Mouse (Mus musculus) MEL (cell line): ENCODE results near the gene Zfp827. TPM values are rescaled to one million over a fixed set of nuclear protein-coding genes. Genes with fewer than 3 reads are reported as not detected.

Experiments
- DNase-seq: peaks from one replicate; pipeline ENCODE4 v3.0.0; 2011; ENCODE audit warnings: low read depth, low spot score
- H3K27ac ChIP-seq: 2 replicates; pipeline ENCODE4 v1.5.1; 2012; ENCODE audit warnings: low read depth, mild to moderate bottlenecking, control low read depth, low read length, moderate library complexity; ENCODE audit not compliant: control insufficient read depth
- H3K27me3 ChIP-seq, 2 experiments: fragments of 150-350 bp in 1 of 2; sonication (generic) in 1 of 2; 2 replicates each; pipeline ENCODE4 v1.6.1; 2012; ENCODE audit warnings: low read length in 2 of 2, mild to moderate bottlenecking in 2 of 2, improper control_type of control experiment in 1 of 2, moderate library complexity in 1 of 2; ENCODE audit not compliant: insufficient read depth in 2 of 2, control insufficient read depth in 1 of 2
- H3K36me3 ChIP-seq, 2 experiments: 2 replicates each; pipeline ENCODE4 v1.6.1; 2012 to 2014; ENCODE audit warnings: low read length in 2 of 2, improper control_type of control experiment in 1 of 2, inconsistent platforms in 1 of 2, mild to moderate bottlenecking in 1 of 2; ENCODE audit not compliant: insufficient read depth in 2 of 2, control insufficient read depth in 1 of 2
- H3K4me1 ChIP-seq, 2 experiments: fragments of 150-350 bp in 1 of 2; sonication (generic) in 1 of 2; 2 replicates each; pipeline ENCODE4 v1.6.1; 2012; ENCODE audit warnings: low read length in 2 of 2, improper control_type of control experiment in 1 of 2, mild to moderate bottlenecking in 1 of 2; ENCODE audit not compliant: insufficient read depth in 2 of 2, control insufficient read depth in 1 of 2
- H3K4me3 ChIP-seq, 2 experiments: fragments of 150-350 bp in 1 of 2; sonication (generic) in 1 of 2; 2 replicates each; pipeline ENCODE4 v1.5.1; 2012; ENCODE audit warnings: low read depth in 2 of 2, low read length in 2 of 2, mild to moderate bottlenecking in 2 of 2, moderate library complexity in 2 of 2, control low read depth in 1 of 2, improper control_type of control experiment in 1 of 2; ENCODE audit not compliant: control insufficient read depth in 1 of 2, insufficient read depth in 1 of 2
- H3K79me2 ChIP-seq: 2 replicates; pipeline ENCODE4 v1.6.1; 2012; ENCODE audit warnings: mild to moderate bottlenecking, low read length, moderate library complexity; ENCODE audit not compliant: control insufficient read depth, poor library complexity, insufficient read depth
- H3K9ac ChIP-seq: 2 replicates; pipeline ENCODE4 v1.6.1; 2012; ENCODE audit warnings: low read depth, mild to moderate bottlenecking, control low read depth, low read length, moderate library complexity; ENCODE audit not compliant: control insufficient read depth, poor library complexity, severe bottlenecking
- H3K9me3 ChIP-seq: fragments of 150-350 bp; sonication (generic); replicated peaks from 2 replicates; pipeline ENCODE4 v1.6.1; 2012; ENCODE audit warnings: mild to moderate bottlenecking, low read length, improper control_type of control experiment, moderate library complexity; ENCODE audit not compliant: insufficient read depth
- CHD1 ChIP-seq: IDR thresholded peaks from 2 replicates; pipeline ENCODE4 v1.6.1; 2012; ENCODE audit warnings: low read depth, mild to moderate bottlenecking, inconsistent platforms, low read length, improper control_type of control experiment
- CTCF ChIP-seq, 3 experiments: IDR thresholded peaks in 2 of 3; conservative IDR thresholded peaks in 1 of 3; 2 replicates each; pipeline ENCODE4 v1.5.1; 2011 to 2012; ENCODE audit warnings: low read length in 3 of 3, low read depth in 2 of 3, mild to moderate bottlenecking in 2 of 3, improper control_type of control experiment in 1 of 3, inconsistent platforms in 1 of 3, mixed read lengths in 1 of 3, moderate library complexity in 1 of 3; ENCODE audit not compliant: control insufficient read depth in 1 of 3, insufficient read depth in 1 of 3, poor library complexity in 1 of 3, severe bottlenecking in 1 of 3
- E2F4 ChIP-seq: IDR thresholded peaks from 2 replicates; pipeline ENCODE4 v1.6.1; 2011; ENCODE audit warnings: low read depth, low read length, improper control_type of control experiment, borderline replicate concordance
- ELF1 ChIP-seq: IDR thresholded peaks from 2 replicates; pipeline ENCODE4 v1.6.1; 2014; ENCODE audit warnings: low read depth, mild to moderate bottlenecking, inconsistent platforms, low read length, improper control_type of control experiment, moderate library complexity
- ETS1 ChIP-seq: IDR thresholded peaks from 2 replicates; pipeline ENCODE4 v1.6.1; 2012; ENCODE audit warnings: low read depth, mild to moderate bottlenecking, inconsistent platforms, low read length, improper control_type of control experiment, moderate library complexity
- GABPA ChIP-seq: IDR thresholded peaks from 2 replicates; pipeline ENCODE4 v1.6.1; 2012; ENCODE audit warnings: low read depth, mild to moderate bottlenecking, inconsistent platforms, low read length, improper control_type of control experiment, moderate library complexity
- GATA1 ChIP-seq: IDR thresholded peaks from 2 replicates; pipeline ENCODE4 v1.6.1; 2011; ENCODE audit warnings: low read depth, low read length, improper control_type of control experiment
- HCFC1 ChIP-seq: IDR thresholded peaks from 2 replicates; pipeline ENCODE4 v1.6.1; 2012; ENCODE audit warnings: low read depth, mild to moderate bottlenecking, inconsistent platforms, low read length, improper control_type of control experiment, moderate library complexity
- MAFK ChIP-seq: IDR thresholded peaks from 2 replicates; pipeline ENCODE4 v1.6.1; 2011; ENCODE audit warnings: low read depth, mild to moderate bottlenecking, low read length, improper control_type of control experiment, borderline replicate concordance
- MAZ ChIP-seq: IDR thresholded peaks from 2 replicates; pipeline ENCODE4 v1.6.1; 2012; ENCODE audit warnings: low read depth, mild to moderate bottlenecking, inconsistent platforms, low read length, improper control_type of control experiment
- MEF2A ChIP-seq: IDR thresholded peaks from 2 replicates; pipeline ENCODE4 v1.6.1; 2014; ENCODE audit warnings: low read depth, mild to moderate bottlenecking, inconsistent platforms, low read length, improper control_type of control experiment; ENCODE audit not compliant: poor library complexity, insufficient replicate concordance, severe bottlenecking; ENCODE audit errors: extremely low read depth
- MXI1 ChIP-seq: IDR thresholded peaks from 2 replicates; pipeline ENCODE4 v1.6.1; 2011; ENCODE audit warnings: mild to moderate bottlenecking, low read depth, low read length, improper control_type of control experiment
- MYC ChIP-seq: IDR thresholded peaks from 2 replicates; pipeline ENCODE4 v1.6.1; 2011; ENCODE audit warnings: low read depth, mild to moderate bottlenecking, low read length, improper control_type of control experiment, moderate library complexity
- NELFE ChIP-seq: IDR thresholded peaks from 2 replicates; pipeline ENCODE4 v1.6.1; 2011; ENCODE audit warnings: low read depth, low read length, improper control_type of control experiment
- NRF1 ChIP-seq: IDR thresholded peaks from 2 replicates; pipeline ENCODE4 v1.6.1; 2014; ENCODE audit warnings: low read depth, mild to moderate bottlenecking, inconsistent platforms, low read length, improper control_type of control experiment, moderate library complexity; ENCODE audit not compliant: poor library complexity, insufficient read depth, severe bottlenecking
- POLR2AphosphoS5 ChIP-seq: IDR thresholded peaks from 2 replicates; pipeline ENCODE4 v1.6.1; 2012; ENCODE audit warnings: low read depth, borderline replicate concordance, mild to moderate bottlenecking, inconsistent platforms, low read length, moderate library complexity, mixed read lengths
- RAD21 ChIP-seq: IDR thresholded peaks from 2 replicates; pipeline ENCODE4 v1.6.1; 2011; ENCODE audit warnings: mild to moderate bottlenecking, low read depth, low read length, improper control_type of control experiment
- RCOR1 ChIP-seq: IDR thresholded peaks from 2 replicates; pipeline ENCODE4 v1.6.1; 2012; ENCODE audit warnings: low read depth, mild to moderate bottlenecking, inconsistent platforms, low read length, improper control_type of control experiment
- SMC3 ChIP-seq: IDR thresholded peaks from 2 replicates; pipeline ENCODE4 v1.6.1; 2011; ENCODE audit warnings: low read depth, low read length, improper control_type of control experiment
- TAL1 ChIP-seq: IDR thresholded peaks from 2 replicates; pipeline ENCODE4 v1.6.1; 2012; ENCODE audit warnings: mild to moderate bottlenecking, inconsistent platforms, low read length, moderate library complexity, mixed read lengths
- TCF12 ChIP-seq: IDR thresholded peaks from 2 replicates; pipeline ENCODE4 v1.6.1; 2014; ENCODE audit warnings: low read depth, mild to moderate bottlenecking, inconsistent platforms, low read length, improper control_type of control experiment, moderate library complexity
- USF1 ChIP-seq: IDR thresholded peaks from 2 replicates; pipeline ENCODE4 v1.6.1; 2014; ENCODE audit warnings: low read depth, mild to moderate bottlenecking, inconsistent platforms, low read length, improper control_type of control experiment, moderate library complexity
- ZKSCAN1 ChIP-seq: IDR thresholded peaks from 2 replicates; pipeline ENCODE4 v1.6.1; 2012; ENCODE audit warnings: low read depth, mild to moderate bottlenecking, inconsistent platforms, low read length, improper control_type of control experiment, moderate library complexity
- ZNF384 ChIP-seq: IDR thresholded peaks from 2 replicates; pipeline ENCODE4 v1.6.1; 2012; ENCODE audit warnings: low read depth, mild to moderate bottlenecking, inconsistent platforms, low read length, improper control_type of control experiment
- polyA plus RNA-seq, 2 experiments: library from polyadenylated mRNA; stranded (reverse) in 1 of 2; unstranded in 1 of 2; fragments of >175 nt in 1 of 2; fragments of >200 nt in 1 of 2; gene quantifications; 2 replicates each; pipeline versions ENCODE4 v1.2.1 to v1.2.4; 2012; ENCODE audit warnings: low replicate concordance in 2 of 2, low read depth in 1 of 2; ENCODE audit not compliant: insufficient read length in 2 of 2, insufficient read depth in 1 of 2, missing spikeins in 1 of 2
- total RNA-seq: library from RNA; depleted of rRNA; stranded (reverse); fragments of 300-350 nt; gene quantifications from 2 replicates; pipeline ENCODE4 v1.2.3, GENCODE M21; 2012

Zfp827 gene
- total and polyA plus RNA-seq, 3 experiments = not detected

- Histone ChIP-seq H3K9me3 (no peaks in the 10 kb centered on the region), H3K4me1 (no peaks in the 10 kb centered on the region), H3K9ac (no peak overlapping the region), H3K4me3 (no peak overlapping the region), H3K79me2 (no peaks in the 10 kb centered on the region), H3K27me3 (no peaks in the 10 kb centered on the region), H3K36me3 (no peaks in the 10 kb centered on the region), H3K27ac (no peak overlapping the region)
- DNase-seq = no peak
- TF ChIP-seq POLR2AphosphoS5 (no peak), NRF1 (no peak), MAFK (no peak), CTCF (IDR thresholded peaks at IDR 0.05 in 2 of 3, conservative IDR thresholded peaks at IDR 0.05 in 1 of 3; ENCODE audit: control insufficient read depth in 1 of 3, insufficient read depth in 1 of 3, low read depth in 2 of 3, low read length in 3 of 3, poor library complexity in 1 of 3, severe bottlenecking in 1 of 3) (no peak), MXI1 (no peak), ZNF384 (no peak), GATA1 (no peak), ELF1 (no peak), TAL1 (no peak), E2F4 (no peak)
Observed at GRCm38 (mm10) chr8:79227194-79227593, 199.0 kb downstream of the Zfp827 start.

GRCm38 (mm10) chr8:79227916-79228315 is 199.7 kb downstream of the Zfp827 start:
- Histone ChIP-seq H3K27me3 (no peaks in the 10 kb centered on the region), H3K9ac (no peak overlapping the region)
- DNase-seq = no peak

GRCm38 (mm10) chr8:79229266-79229888 is 201.1 kb downstream of the Zfp827 start:
- no peak for DNase-seq
- Histone ChIP-seq H3K27ac (no peak overlapping the region), H3K79me2 (no peaks in the 10 kb centered on the region)

More at GRCm38 (mm10) chr8:79227916-79228315, 199.7 kb downstream of the Zfp827 start:
- Histone ChIP-seq H3K4me3 (no peak overlapping the region), H3K36me3 (no peaks in the 10 kb centered on the region), H3K4me1 (no peaks in the 10 kb centered on the region), H3K27ac (no peak overlapping the region), H3K79me2 (no peaks in the 10 kb centered on the region), H3K9me3 (no peaks in the 10 kb centered on the region)
- TF ChIP-seq RCOR1 (no peak), RAD21 (no peak), MEF2A (no peak)

More at GRCm38 (mm10) chr8:79229266-79229888, 201.1 kb downstream of the Zfp827 start:
- H3K4me3 ChIP-seq = no peak overlapping the region
- no peaks in the 10 kb centered on the region for H3K9me3 ChIP-seq
- no peaks in the 10 kb centered on the region for H3K27me3 ChIP-seq
- H3K9ac ChIP-seq = no peak overlapping the region
- H3K36me3 ChIP-seq = no peaks in the 10 kb centered on the region
- no peaks in the 10 kb centered on the region for H3K4me1 ChIP-seq
- TF ChIP-seq ZKSCAN1 (no peak), CHD1 (no peak), USF1 (no peak), MYC (no peak), NELFE (no peak), SMC3 (no peak), GABPA (no peak), HCFC1 (no peak), RAD21 (no peak), ELF1 (no peak), TCF12 (no peak), MAZ (no peak), MXI1 (no peak), ETS1 (no peak)
